Comparison of ENCODE assay signal across 7 mouse cellular contexts in genomic region chr5:120269416-120269860, GRCm38 (mm10).
A peak's percentile ranks its signal among the peaks of the same experiment; 100 is the strongest.
DNase-seq lines count a peak whose midpoint lies in the region; ATAC-seq and TF ChIP-seq lines count a peak whose summit lies in the region.

No protein-coding gene starts in this region.

- 17% methylated on average over 22 of the region's 22 CpGs for WGBS in embryonic facial prominence, embryonic 12.5 days
- 16% methylated on average over 22 of the region's 22 CpGs for WGBS in hindbrain, embryonic 10.5 days
- 2% methylated on average over 22 of the region's 22 CpGs for WGBS in midbrain, embryonic 15.5 days
- 11% methylated on average over 22 of the region's 22 CpGs for WGBS in thymus, adult 2 months

- H3K27ac ChIP-seq in layer of hippocampus, adult 2 months = peak overlapping the region; percentile 6; the same call in 1 of the 2 replicates
- H3K27ac ChIP-seq in embryonic facial prominence, embryonic 12.5 days = no peak overlapping the region
- H3K27ac ChIP-seq in hindbrain, embryonic 10.5 days = peak overlapping the region; percentile 69
- peak overlapping the region; percentile 85 for H3K27ac ChIP-seq in midbrain, embryonic 15.5 days
- H3K27ac ChIP-seq in thymus, adult 2 months (ENCODE audit: control insufficient read depth, insufficient read depth, low read length) = no peak overlapping the region

- TF ChIP-seq CTCF in layer of hippocampus, adult 2 months (conservative IDR thresholded peaks at IDR 0.05) = no peak
- no peak for TF ChIP-seq CTCF in thymus, adult 2 months (IDR thresholded peaks at IDR 0.05; ENCODE audit: borderline replicate concordance, control insufficient read depth, extremely low read depth, insufficient read depth, low read length, poor library complexity)

- ATAC-seq in embryonic facial prominence, embryonic 12.5 days (ENCODE audit: insufficient number of reproducible peaks, insufficient read depth, low FRiP score, low TSS enrichment) = no peak
- ATAC-seq in midbrain, embryonic 15.5 days (replicated peaks) = peak; percentile 25; the same call in 1 of the 2 replicates

- 0 out of 2 replicates have a peak, but pooled peaks cover 3% of the 10 kb centered on the region for H3K4me1 ChIP-seq in embryonic facial prominence, embryonic 12.5 days
- H3K4me1 ChIP-seq in hindbrain, embryonic 10.5 days (replicated peaks) = peaks cover 25% of the 10 kb centered on the region
- peaks cover 21% of the 10 kb centered on the region for H3K4me1 ChIP-seq in midbrain, embryonic 15.5 days
- H3K4me1 ChIP-seq in thymus, adult 2 months (replicated peaks; ENCODE audit: control insufficient read depth, insufficient read depth, low read length) = no peaks in the 10 kb centered on the region

- no peaks in the 10 kb centered on the region for H3K9me3 ChIP-seq in embryonic facial prominence, embryonic 12.5 days
- peaks cover 3% of the 10 kb centered on the region; the same call in 1 of the 2 replicates for H3K9me3 ChIP-seq in hindbrain, embryonic 10.5 days
- H3K9me3 ChIP-seq in midbrain, embryonic 15.5 days = no peaks in the 10 kb centered on the region

- TF ChIP-seq POLR2A in thymus, adult 2 months (IDR thresholded peaks at IDR 0.05; ENCODE audit: control insufficient read depth, extremely low read depth, insufficient read depth, low read length, poor library complexity) = no peak

- peak overlapping the region; percentile 33 for H3K4me2 ChIP-seq in embryonic facial prominence, embryonic 12.5 days (replicated peaks)
- peak overlapping the region; percentile 31 for H3K4me2 ChIP-seq in midbrain, embryonic 15.5 days

- peak overlapping the region; percentile 27 for H3K4me3 ChIP-seq in layer of hippocampus, adult 2 months
- no peak overlapping the region for H3K4me3 ChIP-seq in embryonic facial prominence, embryonic 12.5 days
- H3K4me3 ChIP-seq in hindbrain, embryonic 10.5 days = no peak overlapping the region
- no peak overlapping the region for H3K4me3 ChIP-seq in midbrain, embryonic 15.5 days
- H3K4me3 ChIP-seq in thymus, adult 2 months (ENCODE audit: control insufficient read depth, insufficient read depth, low read length) = no peak overlapping the region

- H3K36me3 ChIP-seq in embryonic facial prominence, embryonic 12.5 days = no peaks in the 10 kb centered on the region
- H3K36me3 ChIP-seq in hindbrain, embryonic 10.5 days = no peaks in the 10 kb centered on the region
- H3K36me3 ChIP-seq in midbrain, embryonic 15.5 days (replicated peaks) = no peaks in the 10 kb centered on the region
- H3K36me3 ChIP-seq in thymus, adult 2 months (ENCODE audit: control insufficient read depth, insufficient read depth, low read length) = no peaks in the 10 kb centered on the region

- no peak overlapping the region for H3K9ac ChIP-seq in embryonic facial prominence, embryonic 12.5 days
- H3K9ac ChIP-seq in midbrain, embryonic 15.5 days = peak overlapping the region; percentile 32

- peaks cover 30% of the 10 kb centered on the region for H3K27me3 ChIP-seq in embryonic facial prominence, embryonic 12.5 days
- peaks cover 65% of the 10 kb centered on the region for H3K27me3 ChIP-seq in hindbrain, embryonic 10.5 days (ENCODE audit: insufficient read depth, poor library complexity, severe bottlenecking)
- H3K27me3 ChIP-seq in midbrain, embryonic 15.5 days (replicated peaks) = no peaks in the 10 kb centered on the region
- no peaks in the 10 kb centered on the region; the same call in 1 of the 2 replicates for H3K27me3 ChIP-seq in thymus, adult 2 months (ENCODE audit: control insufficient read depth, insufficient read depth, low read length)

- DNase-seq in layer of hippocampus, adult 2 months (ENCODE audit: low spot score in 2 of 2) = peak in 1 of 2 experiments; percentile 11
- DNase-seq in layer of hippocampus, adult 9-10 months (ENCODE audit: low spot score) = no peak
- DNase-seq in hindbrain, embryonic 10.5 days (ENCODE audit: low spot score) = peak; percentile 10
- DNase-seq in urinary bladder, postnatal 4 days (ENCODE audit: low spot score in 2 of 2) = no peak
- DNase-seq in thymus, adult 2 months = no peak

Comparison
In these comparisons a context has a peak if more than half of its experiments do, and no peak if none do; other contexts are left out.
1. H3K27ac ChIP-seq: peak in layer of hippocampus, adult 2 months (single experiment), hindbrain, embryonic 10.5 days (single experiment) and midbrain, embryonic 15.5 days (single experiment); none in embryonic facial prominence, embryonic 12.5 days (single experiment) and thymus, adult 2 months (single experiment).